ENCODE assay signal across 17 mouse cellular contexts in genomic region chr13:45300610-45301009, GRCm38 (mm10).
DNase-seq lines count a peak whose midpoint lies in the region; ATAC-seq lines count a peak whose summit lies in the region.
"Had no signal": no experiment of that assay in that cellular context is flagged by ENCODE, and none has a peak within 500 bp of the region (broad histone marks: within the 10 kb centered on the region; RNA-seq: fewer than 3 reads in every experiment).

No protein-coding gene starts in this region.

- no peak overlapping the region for H3K4me2 ChIP-seq in kidney, embryonic 16.5 days (replicated peaks; ENCODE audit: low read depth, low read length)
- H3K4me2 ChIP-seq: heart, embryonic 11.5 days; limb, embryonic 12.5 days; liver, embryonic 15.5 days; midbrain, embryonic 13.5 days had no signal

- H3K4me3 ChIP-seq in kidney, embryonic 16.5 days (ENCODE audit: low read length) = no peak overlapping the region
- H3K4me3 ChIP-seq: erythroblast, embryonic 14.5 days; hindbrain, embryonic 10.5 days; limb, embryonic 12.5 days; liver, embryonic 15.5 days; midbrain, embryonic 13.5 days had no signal

- H3K4me1 ChIP-seq in kidney, embryonic 16.5 days (ENCODE audit: insufficient read depth, low read length) = peaks cover 2% of the 10 kb centered on the region; the same call in 1 of the 2 replicates
- H3K4me1 ChIP-seq: limb, embryonic 12.5 days; liver, embryonic 15.5 days; midbrain, embryonic 13.5 days had no signal

- no peak overlapping the region for H3K27ac ChIP-seq in kidney, embryonic 16.5 days (ENCODE audit: low read length)
- H3K27ac ChIP-seq: hindbrain, embryonic 10.5 days; limb, embryonic 12.5 days; liver, embryonic 15.5 days; midbrain, embryonic 13.5 days had no signal

- 87% methylated on average over 8 of the region's 8 CpGs for WGBS in kidney, embryonic 16.5 days

- H3K36me3 ChIP-seq in kidney, embryonic 16.5 days (ENCODE audit: insufficient read depth, low read length) = no peaks in the 10 kb centered on the region
- H3K36me3 ChIP-seq: hindbrain, embryonic 10.5 days; limb, embryonic 12.5 days; liver, embryonic 15.5 days; midbrain, embryonic 13.5 days had no signal

- H3K27me3 ChIP-seq in kidney, embryonic 16.5 days (ENCODE audit: insufficient read depth, low read length) = no peaks in the 10 kb centered on the region
- H3K27me3 ChIP-seq: limb, embryonic 12.5 days; midbrain, embryonic 13.5 days had no signal

- no peak for ATAC-seq in kidney, embryonic 16.5 days (ENCODE audit: low FRiP score, low TSS enrichment)
- ATAC-seq: forebrain, embryonic 14.5 days; lung, postnatal 0 days; midbrain, embryonic 13.5 days had no signal

- DNase-seq in gastrocnemius, postnatal 14 days = peak; percentile 9
- DNase-seq in gastrocnemius, adult 18-20 months (ENCODE audit: low spot score) = no peak
- peak; percentile 86 for DNase-seq in kidney, adult 18-20 months
- DNase-seq in kidney, adult 9 months = peak; percentile 98
- DNase-seq in kidney, postnatal 4 days = peak; percentile 18 to 56
- no peak for DNase-seq in thymus, adult 18-20 months
- DNase-seq: cerebellum, adult 18-20 months; thymus, adult 2 months had no signal

- H3K9ac ChIP-seq in kidney, embryonic 16.5 days (replicated peaks; ENCODE audit: low read length) = no peak overlapping the region
- H3K9ac ChIP-seq: limb, embryonic 12.5 days; liver, embryonic 15.5 days; midbrain, embryonic 13.5 days had no signal

- H3K9me3 ChIP-seq in kidney, embryonic 16.5 days (ENCODE audit: low read length) = peaks cover 5% of the 10 kb centered on the region; the same call in 1 of the 2 replicates
- H3K9me3 ChIP-seq: hindbrain, embryonic 10.5 days; limb, embryonic 12.5 days; liver, embryonic 15.5 days; midbrain, embryonic 13.5 days had no signal

- intact Hi-C loops in gastrocnemius, postnatal 14 days (cut with DNase I; ENCODE audit: low total_unique reads) = no loop called here

Comparison
In these comparisons a context has a peak if more than half of its experiments do, and no peak if none do; other contexts are left out.
1. DNase-seq: peak in gastrocnemius, postnatal 14 days (single experiment), kidney, adult 18-20 months (single experiment), kidney, adult 9 months (single experiment) and kidney, postnatal 4 days (2 of 2); none in gastrocnemius, adult 18-20 months (single experiment) and thymus, adult 18-20 months (0 of 2).